Mouse (Mus musculus) fibroblast of lung, adult 2 months (primary cell): ENCODE measurements around the gene Pcdh9.
"Not testable (repeated sequence)": the region's sequence is repeated elsewhere in the genome, so short reads cannot be mapped to it uniquely, and the experiment has no call there.

ENCODE experiments used
- DNase-seq: peaks from one replicate; pipeline ENCODE4 v3.0.0-alpha.2; 2011; ENCODE audit warnings: low read depth

Gene Pcdh9

GRCm38 (mm10) chr14:93380757-93381156, 509.7 kb downstream of the Pcdh9 start:
- DNase-seq: no peak

GRCm38 (mm10) chr14:93376159-93376558, 514.3 kb downstream of the Pcdh9 start:
- DNase-seq: no peak

GRCm38 (mm10) chr14:93374181-93374580, 516.3 kb downstream of the Pcdh9 start:
- no peak for DNase-seq

GRCm38 (mm10) chr14:93354150-93354549, 536.3 kb downstream of the Pcdh9 start:
- no peak for DNase-seq

GRCm38 (mm10) chr14:93350906-93351305, 539.6 kb downstream of the Pcdh9 start:
- DNase-seq: peak; percentile 70

GRCm38 (mm10) chr14:93349166-93349565, 541.3 kb downstream of the Pcdh9 start:
- DNase-seq: no peak

GRCm38 (mm10) chr14:93347031-93347430, 543.4 kb downstream of the Pcdh9 start:
- no peak for DNase-seq

GRCm38 (mm10) chr14:93342781-93343180, 547.7 kb downstream of the Pcdh9 start:
- no peak for DNase-seq

- no peak for DNase-seq
These were observed 549.1 kb downstream of the Pcdh9 start for GRCm38 (mm10) chr14:93341390-93341789.

- DNase-seq: no peak
These were observed 561.2 kb downstream of the Pcdh9 start for GRCm38 (mm10) chr14:93329247-93329646.

GRCm38 (mm10) chr14:93317393-93317792, 573.1 kb downstream of the Pcdh9 start:
- peak; percentile 6 for DNase-seq

GRCm38 (mm10) chr14:93288361-93288760, 602.1 kb downstream of the Pcdh9 start:
- no peak for DNase-seq

- no peak for DNase-seq
These were observed 602.8 kb downstream of the Pcdh9 start for GRCm38 (mm10) chr14:93287642-93288041.

- no peak for DNase-seq
These were observed 605.3 kb downstream of the Pcdh9 start for GRCm38 (mm10) chr14:93285136-93285535.

GRCm38 (mm10) chr14:93284009-93284408, 606.5 kb downstream of the Pcdh9 start:
- DNase-seq: no peak

GRCm38 (mm10) chr14:93275661-93276060, 614.8 kb downstream of the Pcdh9 start:
- no peak for DNase-seq

- no peak for DNase-seq
These were observed 615.7 kb downstream of the Pcdh9 start for GRCm38 (mm10) chr14:93274767-93275166.

GRCm38 (mm10) chr14:93253411-93253810, 637.1 kb downstream of the Pcdh9 start:
- DNase-seq: no peak

- no peak for DNase-seq
These were observed 650.2 kb downstream of the Pcdh9 start for GRCm38 (mm10) chr14:93240263-93240662.

GRCm38 (mm10) chr14:93234333-93234732, 656.1 kb downstream of the Pcdh9 start:
- DNase-seq: no peak

- no peak for DNase-seq
These were observed 656.9 kb downstream of the Pcdh9 start for GRCm38 (mm10) chr14:93233599-93233998.

- DNase-seq: not testable (repeated sequence)
These were observed 675.6 kb downstream of the Pcdh9 start for GRCm38 (mm10) chr14:93214846-93215245.

- DNase-seq: no peak
These were observed 690.7 kb downstream of the Pcdh9 start for GRCm38 (mm10) chr14:93199791-93200190.

- no peak for DNase-seq
These were observed 707.6 kb downstream of the Pcdh9 start for GRCm38 (mm10) chr14:93182606-93183491.
